Mouse (Mus musculus) liver, adult 2 months (tissue): ENCODE data around the gene Hexb. TPM values are rescaled to one million over a fixed set of nuclear protein-coding genes. Genes with fewer than 3 reads are reported as not detected.

Experiments used
- DNase-seq: peaks from one replicate; pipeline ENCODE4 v3.0.0-alpha.2; 2011; ENCODE audit warnings: low read depth, low spot score; ENCODE audit errors: extremely low read depth
- H3K27ac ChIP-seq: fragments of 200-500 bp; replicated peaks from 2 replicates; pipeline ENCODE4 v1.5.1; 2012; ENCODE audit warnings: low read depth, mild to moderate bottlenecking, control low read depth, inconsistent platforms, low read length; ENCODE audit not compliant: insufficient read depth
- H3K27me3 ChIP-seq: fragments of 200-500 bp; 2 replicates; pipeline ENCODE4 v1.6.1; 2012; ENCODE audit warnings: mild to moderate bottlenecking, moderate library complexity, low read length, inconsistent platforms; ENCODE audit not compliant: control insufficient read depth, insufficient read depth
- H3K36me3 ChIP-seq: fragments of 200-500 bp; 2 replicates; pipeline ENCODE4 v1.6.1; 2012; ENCODE audit warnings: low read length, inconsistent platforms; ENCODE audit not compliant: control insufficient read depth, insufficient read depth
- H3K4me1 ChIP-seq: fragments of 200-500 bp; 2 replicates; pipeline ENCODE4 v1.6.1; 2011; ENCODE audit warnings: low read length; ENCODE audit not compliant: control insufficient read depth, insufficient read depth
- H3K4me3 ChIP-seq: fragments of 200-500 bp; 2 replicates; pipeline ENCODE4 v1.5.1; 2011; ENCODE audit warnings: low read depth, mild to moderate bottlenecking, control low read depth, low read length, moderate library complexity; ENCODE audit not compliant: insufficient read depth
- H3K79me2 ChIP-seq: fragments of 200-500 bp; 2 replicates; pipeline ENCODE4 v1.6.1; 2012; ENCODE audit warnings: inconsistent platforms, mild to moderate bottlenecking, low read length, moderate library complexity; ENCODE audit not compliant: control insufficient read depth, insufficient read depth
- H3K9ac ChIP-seq: fragments of 200-500 bp; 2 replicates; pipeline ENCODE4 v1.6.1; 2012; ENCODE audit warnings: low read depth, mild to moderate bottlenecking, control low read depth, inconsistent platforms, low read length
- CTCF ChIP-seq: fragments of 200-500 bp; IDR thresholded peaks from 2 replicates; pipeline ENCODE4 v1.5.1; 2011; ENCODE audit warnings: low read depth, low read length, control low read depth
- POLR2A ChIP-seq: fragments of 200-500 bp; IDR thresholded peaks from 2 replicates; pipeline ENCODE4 v1.6.1; 2011; ENCODE audit warnings: low read length, control low read depth; ENCODE audit not compliant: insufficient read depth; ENCODE audit errors: extremely low read depth
- WGBS: fragments of 180-500 bp; shearing (Covaris S2); methylation state at CpG from one replicate; pipeline ENCODE4 v1.1.7; 2018; 5-methylcytosine and 5-hydroxymethylcytosine counted together
- polyA plus RNA-seq: library from polyadenylated mRNA; depleted of rRNA; stranded (reverse); fragments of >200 nt; gene quantifications from 2 replicates; pipeline ENCODE4 v1.2.3, GENCODE M21; 2012
- total RNA-seq: library from RNA; depleted of rRNA; stranded (reverse); fragments of >200 nt; gene quantifications from 2 replicates; pipeline ENCODE4 v1.2.3, GENCODE M21; 2014

The Hexb gene
- total and polyA plus RNA-seq, 2 experiments: 43.1 to 48.1 TPM

GRCm38 (mm10) chr13:97184656-97185055 is 13.5 kb downstream of the Hexb start:
- Histone ChIP-seq H3K27ac (no peak overlapping the region), H3K27me3 (no peaks in the 10 kb centered on the region), H3K4me1 (peaks cover 2% of the 10 kb centered on the region; the same call in 1 of the 2 replicates), H3K9ac (no peak overlapping the region), H3K4me3 (no peak overlapping the region), H3K36me3 (peaks cover 8% of the 10 kb centered on the region), H3K79me2 (no peaks in the 10 kb centered on the region)
- no peak for DNase-seq
- WGBS: 68% methylated on average over 5 of the region's 5 CpGs
- no peak for TF ChIP-seq CTCF
- no peak for TF ChIP-seq POLR2A

- no peak for DNase-seq
- Histone ChIP-seq H3K9ac (no peak overlapping the region), H3K27ac (no peak overlapping the region), H3K79me2 (no peaks in the 10 kb centered on the region), H3K4me3 (no peak overlapping the region), H3K36me3 (peaks cover 12% of the 10 kb centered on the region), H3K27me3 (no peaks in the 10 kb centered on the region), H3K4me1 (peaks cover 2% of the 10 kb centered on the region; the same call in 1 of the 2 replicates)
- TF ChIP-seq CTCF (no peak), POLR2A (no peak)
- WGBS: 88% methylated on average over 2 of the region's 2 CpGs
Measured at GRCm38 (mm10) chr13:97184168-97184567, 14.0 kb downstream of the Hexb start.

- Histone ChIP-seq H3K9ac (no peak overlapping the region), H3K27me3 (no peaks in the 10 kb centered on the region), H3K36me3 (peaks cover 18% of the 10 kb centered on the region), H3K4me3 (no peak overlapping the region), H3K27ac (no peak overlapping the region), H3K79me2 (no peaks in the 10 kb centered on the region), H3K4me1 (peaks cover 2% of the 10 kb centered on the region; the same call in 1 of the 2 replicates)
- no peak for TF ChIP-seq POLR2A
- no peak for TF ChIP-seq CTCF
- no peak for DNase-seq
- WGBS: 87% methylated on average over 4 of the region's 4 CpGs
Measured at GRCm38 (mm10) chr13:97182821-97183220, 15.3 kb downstream of the Hexb start.

GRCm38 (mm10) chr13:97180113-97180828 is 17.9 kb downstream of the Hexb start:
- WGBS: 67% methylated on average over 6 of the region's 6 CpGs
- H3K27me3 ChIP-seq: no peaks in the 10 kb centered on the region
- peaks cover 2% of the 10 kb centered on the region; the same call in 1 of the 2 replicates for H3K4me1 ChIP-seq
- TF ChIP-seq POLR2A (no peak), CTCF (no peak)
- H3K36me3 ChIP-seq: peaks cover 29% of the 10 kb centered on the region
- no peak overlapping the region for H3K4me3 ChIP-seq
- H3K27ac ChIP-seq: no peak overlapping the region
- no peaks in the 10 kb centered on the region for H3K79me2 ChIP-seq
- DNase-seq: peak; percentile 66
- no peak overlapping the region for H3K9ac ChIP-seq

GRCm38 (mm10) chr13:97178943-97179342 is 19.2 kb downstream of the Hexb start:
- Histone ChIP-seq H3K4me3 (no peak overlapping the region), H3K27me3 (no peaks in the 10 kb centered on the region), H3K9ac (no peak overlapping the region), H3K79me2 (no peaks in the 10 kb centered on the region), H3K4me1 (peaks cover 2% of the 10 kb centered on the region; the same call in 1 of the 2 replicates), H3K27ac (no peak overlapping the region), H3K36me3 (peaks cover 43% of the 10 kb centered on the region)
- no peak for DNase-seq
- TF ChIP-seq CTCF: no peak
- TF ChIP-seq POLR2A: no peak
- WGBS: 92% methylated on average over 7 of the region's 7 CpGs

- Histone ChIP-seq H3K27ac (no peak overlapping the region), H3K27me3 (no peaks in the 10 kb centered on the region), H3K4me3 (no peak overlapping the region), H3K79me2 (no peaks in the 10 kb centered on the region), H3K4me1 (peaks cover 2% of the 10 kb centered on the region; the same call in 1 of the 2 replicates), H3K36me3 (peaks cover 60% of the 10 kb centered on the region), H3K9ac (no peak overlapping the region)
- 93% methylated on average over 5 of the region's 5 CpGs for WGBS
- DNase-seq: no peak
- no peak for TF ChIP-seq POLR2A
- no peak for TF ChIP-seq CTCF
Measured at GRCm38 (mm10) chr13:97176731-97177130, 21.4 kb downstream of the Hexb start.
